Mouse (Mus musculus) spleen, adult 2 months (tissue): ENCODE data around the gene Hba-a1.

Source experiments
- CTCF ChIP-seq: fragments of 200-500 bp; IDR thresholded peaks from 2 replicates; pipeline ENCODE4 v1.5.1; 2011; ENCODE audit warnings: mild to moderate bottlenecking, inconsistent platforms; ENCODE audit not compliant: insufficient read depth, insufficient read length, insufficient replicate concordance; ENCODE audit errors: extremely low read depth
- POLR2A ChIP-seq: fragments of 200-500 bp; IDR thresholded peaks from 2 replicates; pipeline ENCODE4 v1.6.1; 2011; ENCODE audit warnings: low read depth, low read length, inconsistent platforms

- TF ChIP-seq CTCF (no peak), POLR2A (no peak)
Observed at GRCm38 (mm10) chr11:32267964-32268363, 15.3 kb upstream of the Hba-a1 start.
